Comparison of ENCODE assay signal across 17 mouse cellular contexts in the genomic region with DNA sequence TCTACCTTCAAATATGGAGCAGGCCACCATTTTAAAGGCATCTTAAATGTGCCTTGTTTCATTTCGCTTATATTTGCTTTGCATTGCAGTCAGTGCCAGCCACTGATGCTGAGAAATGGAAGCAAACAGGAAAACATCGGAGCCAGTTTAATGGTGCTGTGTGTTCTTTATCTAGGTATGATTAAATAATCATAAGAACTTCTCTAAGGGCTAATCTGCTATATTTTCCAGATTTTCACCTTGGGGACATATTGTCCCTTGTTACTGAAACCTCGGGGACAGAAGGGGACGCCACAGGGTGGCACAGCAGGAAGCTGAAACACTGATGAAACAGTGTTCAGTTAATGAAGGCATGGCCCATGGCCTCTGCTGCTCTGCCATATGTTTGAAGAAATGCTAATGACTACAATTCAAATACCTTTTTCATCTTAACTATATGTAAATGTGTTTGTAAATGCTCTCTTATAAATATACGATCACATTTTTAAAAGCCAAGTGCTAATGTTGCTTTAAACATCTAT.
A peak's percentile ranks its signal among the peaks of the same experiment; 100 is the strongest.
DNase-seq lines count a peak whose midpoint lies in the region; ATAC-seq and TF ChIP-seq lines count a peak whose summit lies in the region.
"Had no signal": no experiment of that assay in that cellular context is flagged by ENCODE, and none has a peak within 500 bp of the region (broad histone marks: within the 10 kb centered on the region; RNA-seq: fewer than 3 reads in every experiment).

No protein-coding gene starts in this region.

- ATAC-seq in hindbrain, embryonic 15.5 days (ENCODE audit: low FRiP score, low read depth): peak; percentile 56; the same call in 1 of the 2 replicates
- ATAC-seq in hindbrain, embryonic 11.5 days (ENCODE audit: low FRiP score): no peak
- ATAC-seq: intestine, embryonic 16.5 days; midbrain, embryonic 15.5 days had no signal

- H3K4me3 ChIP-seq in hindbrain, embryonic 15.5 days: no peak overlapping the region
- H3K4me3 ChIP-seq in hindbrain, embryonic 11.5 days (ENCODE audit: low read depth, low read length): no peak overlapping the region
- no peak overlapping the region for H3K4me3 ChIP-seq in heart, embryonic 10.5 days
- H3K4me3 ChIP-seq: heart, embryonic 12.5 days; kidney, embryonic 15.5 days; midbrain, embryonic 15.5 days; neural tube, embryonic 12.5 days had no signal

- TF ChIP-seq CTCF in brain, embryonic 14.5 days (IDR thresholded peaks at IDR 0.05; ENCODE audit: borderline replicate concordance, extremely low read depth, insufficient read depth, insufficient read length): no peak

- H3K4me2 ChIP-seq in hindbrain, embryonic 15.5 days: no peak overlapping the region
- no peak overlapping the region for H3K4me2 ChIP-seq in hindbrain, embryonic 11.5 days (replicated peaks; ENCODE audit: low read depth, low read length)
- H3K4me2 ChIP-seq: heart, embryonic 12.5 days; kidney, embryonic 15.5 days; lung, embryonic 14.5 days; midbrain, embryonic 15.5 days; neural tube, embryonic 12.5 days had no signal

- no peak overlapping the region for H3K9ac ChIP-seq in hindbrain, embryonic 15.5 days
- no peak overlapping the region for H3K9ac ChIP-seq in hindbrain, embryonic 11.5 days (ENCODE audit: low read depth, low read length)
- H3K9ac ChIP-seq: heart, embryonic 12.5 days; kidney, embryonic 15.5 days; lung, embryonic 14.5 days; midbrain, embryonic 15.5 days; neural tube, embryonic 12.5 days had no signal

- H3K27me3 ChIP-seq in hindbrain, embryonic 15.5 days: no peaks in the 10 kb centered on the region
- H3K27me3 ChIP-seq in hindbrain, embryonic 11.5 days (ENCODE audit: control insufficient read depth, insufficient read depth, low read length): no peaks in the 10 kb centered on the region
- H3K27me3 ChIP-seq in heart, embryonic 10.5 days (ENCODE audit: insufficient read depth, poor library complexity, severe bottlenecking): no peaks in the 10 kb centered on the region
- H3K27me3 ChIP-seq: heart, embryonic 12.5 days; kidney, embryonic 15.5 days; midbrain, embryonic 15.5 days; neural tube, embryonic 12.5 days had no signal

- no peak for TF ChIP-seq POLR2A in brain, embryonic 14.5 days (IDR thresholded peaks at IDR 0.05; ENCODE audit: borderline replicate concordance, extremely low read depth, insufficient read depth, insufficient read length, poor library complexity, severe bottlenecking)

- DNase-seq in hindbrain, embryonic 11.5 days (ENCODE audit: low spot score): no peak
- peak; percentile 71 for DNase-seq in brain, embryonic 14.5 days (ENCODE audit: low read depth)
- peak; percentile 97 for DNase-seq in cerebellum, adult 11-12 months
- DNase-seq in cerebellum, postnatal 25 days: peak; percentile 98 to 99
- no peak for DNase-seq in heart, embryonic 10.5 days (ENCODE audit: low spot score)
- DNase-seq in heart, adult 8-10 months (ENCODE audit: low spot score): no peak
- DNase-seq: adrenal gland, postnatal 36 days; heart, postnatal 36 days; lung, embryonic 14.5 days; thymus, postnatal 25 days had no signal

- 62% methylated on average over 5 of the region's 5 CpGs for WGBS in hindbrain, embryonic 15.5 days
- WGBS in hindbrain, embryonic 11.5 days: 69% methylated on average over 5 of the region's 5 CpGs
- WGBS in heart, embryonic 10.5 days: 81% methylated on average over 5 of the region's 5 CpGs

- H3K36me3 ChIP-seq in hindbrain, embryonic 15.5 days: no peaks in the 10 kb centered on the region
- no peaks in the 10 kb centered on the region for H3K36me3 ChIP-seq in hindbrain, embryonic 11.5 days (ENCODE audit: control insufficient read depth, insufficient read depth, low read length)
- no peaks in the 10 kb centered on the region for H3K36me3 ChIP-seq in heart, embryonic 10.5 days
- H3K36me3 ChIP-seq: heart, embryonic 12.5 days; kidney, embryonic 15.5 days; midbrain, embryonic 15.5 days; neural tube, embryonic 12.5 days had no signal

- H3K9me3 ChIP-seq in hindbrain, embryonic 15.5 days: no peaks in the 10 kb centered on the region
- H3K9me3 ChIP-seq in hindbrain, embryonic 11.5 days (ENCODE audit: control insufficient read depth, low read length): no peaks in the 10 kb centered on the region
- no peaks in the 10 kb centered on the region for H3K9me3 ChIP-seq in heart, embryonic 10.5 days
- H3K9me3 ChIP-seq: heart, embryonic 12.5 days; kidney, embryonic 15.5 days; midbrain, embryonic 15.5 days; neural tube, embryonic 12.5 days had no signal

- no peak overlapping the region for H3K27ac ChIP-seq in hindbrain, embryonic 15.5 days (replicated peaks)
- H3K27ac ChIP-seq in hindbrain, embryonic 11.5 days (ENCODE audit: low read depth, low read length): no peak overlapping the region
- H3K27ac ChIP-seq in heart, embryonic 10.5 days: no peak overlapping the region
- H3K27ac ChIP-seq: kidney, embryonic 15.5 days; macrophage; midbrain, embryonic 15.5 days; neural tube, embryonic 12.5 days had no signal

- no peaks in the 10 kb centered on the region for H3K4me1 ChIP-seq in hindbrain, embryonic 15.5 days (replicated peaks)
- no peaks in the 10 kb centered on the region for H3K4me1 ChIP-seq in hindbrain, embryonic 11.5 days (replicated peaks; ENCODE audit: control insufficient read depth, insufficient read depth, low read length)
- no peaks in the 10 kb centered on the region for H3K4me1 ChIP-seq in heart, embryonic 10.5 days
- H3K4me1 ChIP-seq: kidney, embryonic 15.5 days; midbrain, embryonic 15.5 days; neural tube, embryonic 12.5 days had no signal

Comparison
In these comparisons a context has a peak if more than half of its experiments do, and no peak if none do; other contexts are left out.
1. DNase-seq: peak in brain, embryonic 14.5 days (single experiment), cerebellum, adult 11-12 months (single experiment) and cerebellum, postnatal 25 days (2 of 2); none in hindbrain, embryonic 11.5 days (single experiment), heart, embryonic 10.5 days (single experiment) and heart, adult 8-10 months (single experiment).